Mouse (Mus musculus) myocyte (in vitro differentiated cells): ENCODE measurements around the gene Ado.

Source experiments
- POLR2A ChIP-seq: IDR thresholded peaks from one replicate; pipeline ENCODE4 v1.6.1; 2011; ENCODE audit warnings: low read depth, mild to moderate bottlenecking, control low read depth, moderate library complexity; ENCODE audit not compliant: insufficient read length
- SRF ChIP-seq: IDR thresholded peaks from one replicate; pipeline ENCODE4 v1.6.1; 2011; ENCODE audit warnings: low read depth; ENCODE audit not compliant: control insufficient read depth, insufficient read length
- USF1 ChIP-seq: IDR thresholded peaks from one replicate; pipeline ENCODE4 v1.6.1; 2011; ENCODE audit warnings: low read depth, mild to moderate bottlenecking, control low read depth, moderate library complexity

- TF ChIP-seq USF1 (no peak), SRF (no peak), POLR2A (no peak)
These were observed 51.4 kb downstream of the Ado start for GRCm38 (mm10) chr10:67497144-67497892.
